Mouse (Mus musculus) lung, embryonic 15.5 days (tissue): Measurements from ENCODE around the gene 2310030G06Rik. TPM values are rescaled to one million over a fixed set of nuclear protein-coding genes. Genes with fewer than 3 reads are reported as not detected.

Experiments used
- ATAC-seq: fragments of 200-750 bp; cut with Nextera tagmentation; 2 replicates; pipeline ENCODE4 v1.8.0; 2017; ENCODE audit warnings: moderate number of reproducible peaks, borderline replicate concordance; ENCODE audit not compliant: low FRiP score, low TSS enrichment; ENCODE audit errors: extremely low read depth
- H3K27ac ChIP-seq: fragments of 300-500 bp; sonication (generic); 2 replicates; pipeline ENCODE4 v1.5.1; 2015; ENCODE audit warnings: moderate library complexity, mild to moderate bottlenecking, inconsistent platforms
- H3K27me3 ChIP-seq: fragments of 300-500 bp; sonication (generic); 2 replicates; pipeline ENCODE4 v1.6.1; 2015; ENCODE audit warnings: inconsistent platforms
- H3K36me3 ChIP-seq: fragments of 300-500 bp; sonication (generic); 2 replicates; pipeline ENCODE4 v1.6.1; 2015; ENCODE audit warnings: inconsistent platforms
- H3K4me1 ChIP-seq: fragments of 300-500 bp; sonication (generic); 2 replicates; pipeline ENCODE4 v1.6.1; 2015; ENCODE audit warnings: inconsistent platforms
- H3K4me2 ChIP-seq: fragments of 300-500 bp; sonication (generic); 2 replicates; pipeline ENCODE4 v1.6.1; 2015; ENCODE audit warnings: inconsistent platforms, mild to moderate bottlenecking, moderate library complexity
- H3K4me3 ChIP-seq: fragments of 300-500 bp; sonication (generic); 2 replicates; pipeline ENCODE4 v1.5.1; 2015; ENCODE audit warnings: mild to moderate bottlenecking, inconsistent platforms
- H3K9ac ChIP-seq: fragments of 300-500 bp; sonication (generic); 2 replicates; pipeline ENCODE4 v1.6.1; 2015; ENCODE audit warnings: inconsistent platforms
- H3K9me3 ChIP-seq: fragments of 300-500 bp; sonication (generic); 2 replicates; pipeline ENCODE4 v1.6.1; 2016; ENCODE audit warnings: inconsistent platforms
- WGBS: fragments of 180-500 bp; shearing (Covaris S2); methylation state at CpG from one replicate; pipeline ENCODE4 v1.1.7; 2015; 5-methylcytosine and 5-hydroxymethylcytosine counted together
- polyA plus RNA-seq: library from polyadenylated mRNA; unstranded; fragments of >200 nt; fragmentation: Nextera tagmentation; extraction: Ambion mirVana; gene quantifications from 2 replicates; pipeline ENCODE4 v1.2.1, GENCODE M21; 2015

The 2310030G06Rik gene
- polyA plus RNA-seq, 1 experiment from 2014 or later = 16.2 TPM

DNA sequence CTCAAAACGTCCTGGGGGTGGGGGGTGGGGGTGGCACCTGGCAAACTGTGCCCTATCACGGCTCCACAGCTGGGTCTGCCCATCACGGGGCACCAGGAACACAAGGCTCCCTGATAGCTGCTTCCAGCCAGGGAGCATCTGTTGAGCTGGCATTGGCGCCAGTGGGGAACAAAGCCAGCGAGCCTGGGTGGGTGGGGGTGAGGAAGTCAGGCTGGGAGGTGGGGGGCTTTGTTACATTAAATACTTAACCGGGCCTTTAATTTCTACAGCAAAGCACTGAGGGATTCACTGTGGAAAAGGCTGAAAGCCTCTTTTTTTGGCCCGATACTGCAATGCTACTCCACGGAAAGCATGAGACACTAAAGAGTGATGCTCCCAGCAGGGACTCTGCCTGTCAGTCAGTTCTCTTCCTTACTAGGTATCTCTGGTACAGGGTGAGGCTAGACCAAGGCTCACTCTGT, 23.9 kb downstream of the 2310030G06Rik start:
- peaks cover 52% of the 10 kb centered on the region for H3K4me1 ChIP-seq
- no peak overlapping the region for H3K9ac ChIP-seq
- no peak overlapping the region for H3K4me2 ChIP-seq
- H3K27me3 ChIP-seq = no peaks in the 10 kb centered on the region
- no peak overlapping the region for H3K27ac ChIP-seq
- H3K4me3 ChIP-seq = no peak overlapping the region
- no peaks in the 10 kb centered on the region for H3K9me3 ChIP-seq
- no peak for ATAC-seq
- WGBS = 32% methylated on average over 8 of the region's 8 CpGs
- no peaks in the 10 kb centered on the region for H3K36me3 ChIP-seq

DNA sequence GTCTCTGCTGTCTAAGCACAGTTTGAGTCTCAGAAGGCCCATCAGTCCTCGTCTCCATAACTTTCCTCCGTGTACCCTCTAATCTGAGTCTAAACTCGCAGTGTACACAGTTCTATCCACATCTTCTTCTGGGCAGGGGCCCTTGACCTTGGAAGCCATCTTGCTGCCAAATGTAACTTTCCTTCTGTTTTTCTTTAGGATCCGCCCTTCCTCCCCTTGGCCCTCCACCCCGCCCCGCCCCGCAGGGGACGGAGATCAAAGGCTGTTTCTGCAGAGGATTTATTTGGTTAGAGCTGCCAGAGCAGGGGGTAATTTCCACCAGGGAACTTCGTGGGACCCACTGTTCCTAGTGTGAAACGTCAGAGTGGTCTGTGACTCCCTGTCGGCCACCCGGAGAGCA, 25.3 kb downstream of the 2310030G06Rik start:
- no peak overlapping the region for H3K27ac ChIP-seq
- H3K27me3 ChIP-seq = no peaks in the 10 kb centered on the region
- H3K9me3 ChIP-seq = no peaks in the 10 kb centered on the region
- no peak overlapping the region for H3K4me2 ChIP-seq
- no peak overlapping the region for H3K9ac ChIP-seq
- H3K36me3 ChIP-seq = no peaks in the 10 kb centered on the region
- peaks cover 42% of the 10 kb centered on the region for H3K4me1 ChIP-seq
- 24% methylated on average over 12 of the region's 12 CpGs for WGBS
- no peak overlapping the region for H3K4me3 ChIP-seq
- no peak for ATAC-seq

DNA sequence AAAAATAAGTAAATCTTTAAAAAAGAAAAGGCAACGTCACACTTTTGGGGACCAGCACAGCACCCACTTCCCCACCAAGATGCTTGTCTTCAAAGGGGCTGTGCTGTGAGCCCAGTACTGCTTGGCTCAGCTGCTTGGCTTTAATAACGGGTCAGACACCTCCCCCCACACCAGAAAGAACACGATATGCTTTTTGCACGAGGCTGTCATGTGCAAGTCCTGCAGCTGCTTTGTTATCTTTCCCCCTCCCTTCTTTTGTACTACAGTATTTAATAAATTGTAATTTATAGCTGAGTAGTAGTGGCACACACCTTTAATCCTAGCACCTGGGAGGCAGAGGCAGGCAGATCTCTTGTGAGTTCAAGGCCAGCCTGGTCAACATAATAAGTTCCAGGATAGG, 27.5 kb downstream of the 2310030G06Rik start:
- Histone ChIP-seq H3K27ac (no peak overlapping the region), H3K27me3 (no peaks in the 10 kb centered on the region), H3K4me3 (no peak overlapping the region), H3K36me3 (no peaks in the 10 kb centered on the region), H3K4me1 (peaks cover 28% of the 10 kb centered on the region), H3K4me2 (no peak overlapping the region), H3K9me3 (no peaks in the 10 kb centered on the region), H3K9ac (no peak overlapping the region)
- no peak for ATAC-seq
- WGBS = 61% methylated on average over 4 of the region's 4 CpGs

GRCm38 (mm10) chr9:50714188-50714587, 32.1 kb downstream of the 2310030G06Rik start:
- Histone ChIP-seq H3K9ac (no peak overlapping the region), H3K9me3 (no peaks in the 10 kb centered on the region), H3K36me3 (no peaks in the 10 kb centered on the region), H3K27me3 (no peaks in the 10 kb centered on the region), H3K4me2 (no peak overlapping the region), H3K27ac (no peak overlapping the region), H3K4me1 (no peaks in the 10 kb centered on the region), H3K4me3 (no peak overlapping the region)
- 36% methylated on average over 4 of the region's 4 CpGs for WGBS
- no peak; the same call in 1 of the 2 replicates for ATAC-seq

DNA sequence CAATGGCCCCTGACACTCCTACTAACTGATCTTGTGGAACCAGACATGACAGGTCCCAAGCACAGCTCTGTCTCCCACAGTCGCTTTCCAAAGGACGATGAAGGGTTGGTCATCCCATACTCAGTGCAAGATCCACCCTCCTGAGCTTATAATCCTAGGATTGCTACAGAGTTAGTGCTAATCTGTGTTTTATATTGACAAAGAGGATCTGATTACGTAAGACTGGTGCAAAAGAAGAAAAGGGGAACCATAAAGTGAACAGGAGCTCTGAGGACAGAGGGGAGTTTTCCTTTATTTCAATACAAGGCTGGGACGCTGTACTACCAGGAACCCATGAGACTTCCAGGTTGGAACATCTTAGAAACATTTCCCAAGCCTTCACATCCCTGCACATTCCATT, 35.0 kb downstream of the 2310030G06Rik start:
- Histone ChIP-seq H3K4me1 (no peaks in the 10 kb centered on the region), H3K4me3 (no peak overlapping the region), H3K27me3 (no peaks in the 10 kb centered on the region), H3K27ac (no peak overlapping the region), H3K9me3 (no peaks in the 10 kb centered on the region), H3K36me3 (no peaks in the 10 kb centered on the region), H3K9ac (no peak overlapping the region), H3K4me2 (no peak overlapping the region)
- WGBS = 84% methylated on average over 4 of the region's 4 CpGs
- no peak for ATAC-seq

- H3K9ac ChIP-seq = no peak overlapping the region
- H3K36me3 ChIP-seq = no peaks in the 10 kb centered on the region
- no peak overlapping the region for H3K4me3 ChIP-seq
- H3K4me1 ChIP-seq = no peaks in the 10 kb centered on the region
- ATAC-seq = no peak
- WGBS = 22% methylated on average over 2 of the region's 2 CpGs
- H3K9me3 ChIP-seq = no peaks in the 10 kb centered on the region
- no peaks in the 10 kb centered on the region for H3K27me3 ChIP-seq
- no peak overlapping the region for H3K27ac ChIP-seq
- no peak overlapping the region for H3K4me2 ChIP-seq
These were observed 37.2 kb downstream of the 2310030G06Rik start for GRCm38 (mm10) chr9:50709108-50709507.

DNA sequence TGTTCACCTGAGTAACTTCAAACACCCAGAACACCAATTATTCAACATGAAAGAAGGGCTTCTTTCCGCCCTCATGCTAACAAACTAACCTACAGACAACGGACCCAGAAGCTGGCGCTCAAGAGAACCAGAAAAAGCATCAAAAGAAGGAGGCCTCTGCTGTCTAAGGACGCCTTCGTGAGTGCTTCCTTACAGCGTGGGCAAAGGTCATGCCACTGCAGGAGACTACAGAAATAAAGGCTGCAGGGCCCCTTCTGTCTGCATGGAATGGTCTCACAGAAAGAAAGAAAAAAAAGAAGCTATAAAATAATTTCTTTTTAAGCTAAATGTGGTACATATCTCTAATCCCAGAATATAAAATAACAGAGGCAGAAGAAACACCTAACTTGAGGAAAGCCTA, 41.4 kb downstream of the 2310030G06Rik start:
- H3K36me3 ChIP-seq = no peaks in the 10 kb centered on the region
- no peak overlapping the region for H3K9ac ChIP-seq
- H3K9me3 ChIP-seq = no peaks in the 10 kb centered on the region
- H3K4me3 ChIP-seq = no peak overlapping the region
- H3K4me1 ChIP-seq = peaks cover 5% of the 10 kb centered on the region
- ATAC-seq = no peak
- H3K27me3 ChIP-seq = peaks cover 8% of the 10 kb centered on the region; the same call in 1 of the 2 replicates
- no peak overlapping the region for H3K27ac ChIP-seq
- 52% methylated on average over 6 of the region's 6 CpGs for WGBS
- H3K4me2 ChIP-seq = no peak overlapping the region

DNA sequence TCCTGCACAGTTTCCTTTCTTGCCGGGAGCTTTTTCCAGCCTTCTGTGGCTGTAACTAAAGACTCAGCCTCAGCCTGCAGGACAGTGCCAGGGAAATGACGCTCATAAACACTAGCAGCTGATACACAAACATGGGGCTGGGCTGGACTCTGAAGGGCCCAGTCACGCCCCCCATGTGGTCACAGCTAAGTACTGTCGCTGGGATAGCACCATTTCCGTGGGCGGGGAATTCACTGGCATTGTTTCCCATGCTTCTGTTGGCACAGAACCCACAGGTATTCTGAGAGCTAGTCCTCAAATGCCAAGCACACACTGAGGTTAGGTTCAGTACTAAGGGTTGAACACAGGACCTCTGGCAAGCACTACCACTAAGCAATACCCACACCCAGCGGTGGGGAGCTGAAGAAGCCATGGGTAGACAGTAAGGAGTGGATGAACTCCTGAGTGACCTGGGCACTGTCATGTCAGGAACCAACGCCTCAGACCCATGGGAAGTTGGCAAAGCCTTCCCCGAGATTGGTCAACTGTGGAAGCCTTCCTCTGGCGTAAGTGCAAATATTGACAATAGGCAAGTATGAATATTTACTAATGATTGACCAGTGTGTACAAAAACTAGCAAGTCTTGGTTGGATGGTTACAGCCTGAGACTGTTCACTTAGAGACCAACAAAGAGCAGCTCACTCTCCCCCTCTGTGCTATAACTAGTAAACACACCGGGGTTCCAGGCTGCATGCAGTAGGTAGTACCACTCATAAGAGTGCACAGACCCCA, 45.2 kb downstream of the 2310030G06Rik start:
- Histone ChIP-seq H3K9me3 (no peaks in the 10 kb centered on the region), H3K4me1 (peaks cover 24% of the 10 kb centered on the region), H3K27ac (peak overlapping the region; percentile 44; the same call in 1 of the 2 replicates), H3K9ac (no peak overlapping the region), H3K4me3 (no peak overlapping the region), H3K4me2 (peak overlapping the region; percentile 26; the same call in 1 of the 2 replicates), H3K36me3 (no peaks in the 10 kb centered on the region), H3K27me3 (peaks cover 36% of the 10 kb centered on the region)
- peak; percentile 56; the same call in 1 of the 2 replicates for ATAC-seq
- WGBS = 45% methylated on average over 11 of the region's 11 CpGs

- Histone ChIP-seq H3K4me1 (peaks cover 24% of the 10 kb centered on the region), H3K9me3 (no peaks in the 10 kb centered on the region), H3K27ac (no peak overlapping the region), H3K9ac (peak overlapping the region; percentile 44), H3K4me3 (peak overlapping the region; percentile 49), H3K36me3 (no peaks in the 10 kb centered on the region), H3K27me3 (peaks cover 36% of the 10 kb centered on the region), H3K4me2 (peak overlapping the region; percentile 99)
- under 1% methylated on average over 70 of the region's 70 CpGs for WGBS
- ATAC-seq = peak; percentile 58
These were observed 47.6 kb downstream of the 2310030G06Rik start for GRCm38 (mm10) chr9:50698418-50699409.

DNA sequence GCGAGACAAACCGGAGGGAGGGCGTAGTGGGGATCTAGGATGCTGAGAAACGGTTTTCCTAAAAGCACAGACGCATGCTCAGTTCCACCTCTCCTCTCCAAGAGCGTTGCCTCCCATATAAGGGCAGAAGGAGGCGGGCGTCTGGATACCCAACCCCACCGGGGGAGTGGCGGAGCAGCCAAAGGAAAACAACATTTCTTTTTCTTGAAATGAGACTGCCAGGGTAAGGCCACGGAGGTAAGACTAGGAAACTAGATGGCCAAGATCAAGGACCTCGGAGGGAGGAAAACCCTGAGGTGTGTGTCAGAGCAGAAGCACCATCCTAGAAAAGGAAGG, 48.7 kb downstream of the 2310030G06Rik start:
- Histone ChIP-seq H3K9ac (no peak overlapping the region), H3K4me2 (peak overlapping the region; percentile 99), H3K27me3 (peaks cover 36% of the 10 kb centered on the region), H3K4me3 (peak overlapping the region; percentile 49), H3K27ac (no peak overlapping the region), H3K9me3 (no peaks in the 10 kb centered on the region), H3K4me1 (peaks cover 29% of the 10 kb centered on the region), H3K36me3 (no peaks in the 10 kb centered on the region)
- ATAC-seq = 0 out of 2 replicates have a peak, but pooled peaks have one; percentile 28
- 3% methylated on average over 12 of the region's 12 CpGs for WGBS

GRCm38 (mm10) chr9:50696851-50697705, 49.3 kb downstream of the 2310030G06Rik start:
- H3K36me3 ChIP-seq = no peaks in the 10 kb centered on the region
- WGBS = 53% methylated on average over 12 of the region's 12 CpGs
- no peak overlapping the region for H3K27ac ChIP-seq
- no peak overlapping the region for H3K9ac ChIP-seq
- peak overlapping the region; percentile 99 for H3K4me2 ChIP-seq
- peaks cover 36% of the 10 kb centered on the region for H3K27me3 ChIP-seq
- H3K9me3 ChIP-seq = no peaks in the 10 kb centered on the region
- H3K4me1 ChIP-seq = peaks cover 31% of the 10 kb centered on the region
- ATAC-seq = no peak
- peak overlapping the region; percentile 49 for H3K4me3 ChIP-seq
